Mouse (Mus musculus) forebrain, embryonic 12.5 days (tissue): ENCODE results near the gene Fnbp1l. TPM values are rescaled to one million over a fixed set of nuclear protein-coding genes. Genes with fewer than 3 reads are reported as not detected.

Source experiments
- ATAC-seq: fragments of 200-750 bp; cut with Nextera tagmentation; 2 replicates; pipeline ENCODE4 v1.8.0; 2017; ENCODE audit warnings: moderate TSS enrichment; ENCODE audit not compliant: low FRiP score
- H3K27ac ChIP-seq: fragments of 300-500 bp; sonication (generic); 2 replicates; pipeline ENCODE4 v1.5.1; 2016; ENCODE audit warnings: mild to moderate bottlenecking
- H3K27me3 ChIP-seq: fragments of 300-500 bp; sonication (generic); 2 replicates; pipeline ENCODE4 v1.6.1; 2016; ENCODE audit warnings: mild to moderate bottlenecking
- H3K36me3 ChIP-seq: fragments of 300-500 bp; sonication (generic); replicated peaks from 2 replicates; pipeline ENCODE4 v1.6.1; 2016; ENCODE audit warnings: mild to moderate bottlenecking
- H3K4me1 ChIP-seq: fragments of 300-500 bp; sonication (generic); 2 replicates; pipeline ENCODE4 v1.6.1; 2016
- H3K4me2 ChIP-seq: fragments of 300-500 bp; sonication (generic); 2 replicates; pipeline ENCODE4 v1.6.1; 2016; ENCODE audit warnings: mild to moderate bottlenecking, moderate library complexity
- H3K4me3 ChIP-seq: fragments of 300-500 bp; sonication (generic); replicated peaks from 2 replicates; pipeline ENCODE4 v1.5.1; 2016; ENCODE audit warnings: mild to moderate bottlenecking
- H3K9ac ChIP-seq: fragments of 300-500 bp; sonication (generic); 2 replicates; pipeline ENCODE4 v1.6.1; 2016; ENCODE audit warnings: mild to moderate bottlenecking
- H3K9me3 ChIP-seq: fragments of 300-500 bp; sonication (generic); 2 replicates; pipeline ENCODE4 v1.6.1; 2016
- WGBS: fragments of 180-500 bp; shearing (Covaris S2); methylation state at CpG from one replicate; pipeline ENCODE4 v1.1.7; 2016; 5-methylcytosine and 5-hydroxymethylcytosine counted together
- polyA plus RNA-seq: library from polyadenylated mRNA; unstranded; fragments of >200 nt; fragmentation: Nextera tagmentation; extraction: Ambion mirVana; gene quantifications from 2 replicates; pipeline ENCODE4 v1.2.1, GENCODE M21; 2016

Fnbp1l gene
- polyA plus RNA-seq, 1 experiment from 2014 or later: 133 TPM

DNA sequence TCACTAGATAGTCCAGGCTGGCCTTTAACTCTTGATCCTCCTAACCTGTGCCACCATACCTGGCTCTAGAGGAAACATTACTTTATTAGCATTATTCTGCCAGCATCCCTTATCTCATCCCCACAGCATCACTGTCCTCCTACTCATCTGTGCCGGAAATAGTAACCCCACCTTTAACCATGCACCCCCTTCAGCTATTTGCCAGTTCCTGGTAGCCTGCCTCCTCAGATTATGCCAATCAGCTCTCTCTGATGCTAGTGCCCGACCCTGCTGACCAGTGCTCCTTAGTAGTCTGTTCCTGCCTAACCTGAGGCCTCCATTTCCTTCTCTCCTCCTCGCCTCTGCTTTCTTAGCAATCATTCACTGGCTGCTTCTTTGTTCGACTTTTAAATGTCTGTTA is 72.0 kb downstream of the Fnbp1l start:
- Histone ChIP-seq H3K9ac (no peak overlapping the region), H3K36me3 (peaks cover 59% of the 10 kb centered on the region), H3K4me2 (no peak overlapping the region), H3K4me3 (no peak overlapping the region), H3K27ac (no peak overlapping the region), H3K4me1 (no peaks in the 10 kb centered on the region), H3K9me3 (no peaks in the 10 kb centered on the region), H3K27me3 (no peaks in the 10 kb centered on the region)
- WGBS: 92% methylated on average over 4 of the region's 4 CpGs
- no peak for ATAC-seq

GRCm38 (mm10) chr3:122545346-122545745 is 74.2 kb downstream of the Fnbp1l start:
- Histone ChIP-seq H3K9me3 (no peaks in the 10 kb centered on the region), H3K4me1 (no peaks in the 10 kb centered on the region), H3K4me3 (no peak overlapping the region), H3K27ac (no peak overlapping the region), H3K27me3 (no peaks in the 10 kb centered on the region), H3K4me2 (no peak overlapping the region), H3K9ac (no peak overlapping the region), H3K36me3 (peaks cover 78% of the 10 kb centered on the region)
- 95% methylated on average over 2 of the region's 2 CpGs for WGBS
- no peak for ATAC-seq

DNA sequence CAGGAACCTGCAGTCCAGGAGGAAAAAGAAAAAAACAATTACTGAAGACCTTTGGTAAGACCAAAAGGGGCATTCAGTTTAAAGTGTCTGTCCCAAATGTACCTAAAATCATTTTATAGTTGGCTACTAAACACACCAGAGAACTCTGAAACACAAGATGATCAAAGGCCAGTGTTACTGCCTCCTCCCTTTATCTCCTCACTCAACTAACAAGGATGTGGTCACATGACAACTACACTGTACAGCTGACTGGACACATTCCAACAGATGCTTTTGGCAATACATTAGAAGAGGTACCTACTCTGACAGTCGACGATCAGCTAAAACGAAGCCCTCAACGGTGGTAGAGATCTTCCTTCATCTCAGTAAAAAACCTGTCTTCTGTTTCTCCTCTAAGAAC is 78.6 kb downstream of the Fnbp1l start:
- no peak overlapping the region for H3K4me3 ChIP-seq
- no peak for ATAC-seq
- no peak overlapping the region for H3K9ac ChIP-seq
- H3K36me3 ChIP-seq: peaks cover 81% of the 10 kb centered on the region
- H3K4me2 ChIP-seq: no peak overlapping the region
- no peak overlapping the region for H3K27ac ChIP-seq
- no peaks in the 10 kb centered on the region for H3K27me3 ChIP-seq
- WGBS: 86% methylated on average over 4 of the region's 4 CpGs
- no peaks in the 10 kb centered on the region for H3K4me1 ChIP-seq
- H3K9me3 ChIP-seq: no peaks in the 10 kb centered on the region

- ATAC-seq: no peak
- 83% methylated on average over 17 of the region's 17 CpGs for WGBS
- no peaks in the 10 kb centered on the region for H3K4me1 ChIP-seq
- peaks cover 75% of the 10 kb centered on the region for H3K36me3 ChIP-seq
- H3K9me3 ChIP-seq: no peaks in the 10 kb centered on the region
- H3K27ac ChIP-seq: no peak overlapping the region
- H3K9ac ChIP-seq: no peak overlapping the region
- H3K4me3 ChIP-seq: no peak overlapping the region
- H3K4me2 ChIP-seq: no peak overlapping the region
- H3K27me3 ChIP-seq: no peaks in the 10 kb centered on the region
These were observed 79.4 kb downstream of the Fnbp1l start for GRCm38 (mm10) chr3:122539961-122540690.

DNA sequence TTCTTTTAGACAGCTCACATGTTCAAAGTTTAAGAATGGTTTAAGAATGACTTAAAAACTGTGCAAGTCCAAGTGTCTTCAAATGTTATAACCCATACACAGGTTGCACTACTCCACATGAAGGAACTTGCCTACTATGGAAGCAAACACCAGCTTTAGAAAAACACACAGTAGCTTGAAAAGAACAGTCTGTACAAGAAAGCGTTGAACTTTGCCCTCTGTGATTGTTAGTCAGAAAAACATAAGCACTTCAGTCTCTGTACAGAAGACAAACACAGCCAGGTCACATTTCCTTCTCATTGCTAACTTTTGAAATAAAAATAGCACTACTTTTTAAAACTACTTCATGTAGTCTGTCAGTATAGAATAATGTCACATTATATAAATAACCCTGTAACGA is 80.7 kb downstream of the Fnbp1l start:
- H3K9me3 ChIP-seq: no peaks in the 10 kb centered on the region
- no peak overlapping the region for H3K27ac ChIP-seq
- 91% methylated on average over 2 of the region's 2 CpGs for WGBS
- H3K4me2 ChIP-seq: no peak overlapping the region
- H3K27me3 ChIP-seq: no peaks in the 10 kb centered on the region
- H3K9ac ChIP-seq: no peak overlapping the region
- H3K4me1 ChIP-seq: no peaks in the 10 kb centered on the region
- H3K36me3 ChIP-seq: peaks cover 63% of the 10 kb centered on the region
- ATAC-seq: no peak
- H3K4me3 ChIP-seq: no peak overlapping the region

GRCm38 (mm10) chr3:122535938-122536703 is 83.4 kb downstream of the Fnbp1l start:
- H3K36me3 ChIP-seq: peaks cover 38% of the 10 kb centered on the region
- 88% methylated on average over 8 of the region's 8 CpGs for WGBS
- ATAC-seq: peak; percentile 32; the same call in 1 of the 2 replicates

GRCm38 (mm10) chr3:122528477-122528876 is 91.0 kb downstream of the Fnbp1l start:
- H3K36me3 ChIP-seq: peaks cover 11% of the 10 kb centered on the region; the same call in 1 of the 2 replicates
- no peak for ATAC-seq
- no peaks in the 10 kb centered on the region; the same call in 1 of the 2 replicates for H3K4me1 ChIP-seq
- H3K4me3 ChIP-seq: no peak overlapping the region
- H3K9ac ChIP-seq: no peak overlapping the region
- H3K4me2 ChIP-seq: no peak overlapping the region
- no peak overlapping the region for H3K27ac ChIP-seq
- H3K27me3 ChIP-seq: no peaks in the 10 kb centered on the region
- 89% methylated on average over 3 of the region's 3 CpGs for WGBS
- no peaks in the 10 kb centered on the region for H3K9me3 ChIP-seq

More at GRCm38 (mm10) chr3:122535938-122536703, 83.4 kb downstream of the Fnbp1l start:
- Histone ChIP-seq H3K4me1 (no peaks in the 10 kb centered on the region), H3K27ac (no peak overlapping the region), H3K27me3 (no peaks in the 10 kb centered on the region), H3K4me2 (no peak overlapping the region), H3K9ac (no peak overlapping the region), H3K4me3 (no peak overlapping the region), H3K9me3 (no peaks in the 10 kb centered on the region)

- H3K36me3 ChIP-seq: peaks cover 6% of the 10 kb centered on the region; the same call in 1 of the 2 replicates
- no peak overlapping the region for H3K27ac ChIP-seq
- 25% methylated on average over 1 of the region's 1 CpGs for WGBS
- H3K27me3 ChIP-seq: no peaks in the 10 kb centered on the region
- H3K4me3 ChIP-seq: no peak overlapping the region
- ATAC-seq: no peak
- no peak overlapping the region for H3K4me2 ChIP-seq
- H3K9ac ChIP-seq: no peak overlapping the region
- no peaks in the 10 kb centered on the region for H3K9me3 ChIP-seq
- peaks cover 15% of the 10 kb centered on the region for H3K4me1 ChIP-seq
These were observed 98.2 kb downstream of the Fnbp1l start for GRCm38 (mm10) chr3:122521294-122521693.

GRCm38 (mm10) chr3:122520875-122521274 is 98.6 kb downstream of the Fnbp1l start:
- no peaks in the 10 kb centered on the region for H3K9me3 ChIP-seq
- whole genome bisulfite sequencing: 95% methylated on average over 4 of the region's 4 CpGs
- ATAC-seq: no peak
- H3K4me3 ChIP-seq: no peak overlapping the region
- H3K27ac ChIP-seq: no peak overlapping the region
- H3K27me3 ChIP-seq: no peaks in the 10 kb centered on the region
- peaks cover 6% of the 10 kb centered on the region; the same call in 1 of the 2 replicates for H3K36me3 ChIP-seq
- no peak overlapping the region for H3K4me2 ChIP-seq
- H3K9ac ChIP-seq: no peak overlapping the region
- H3K4me1 ChIP-seq: peaks cover 15% of the 10 kb centered on the region

- no peak overlapping the region for H3K9ac ChIP-seq
- H3K4me1 ChIP-seq: peaks cover 15% of the 10 kb centered on the region
- peaks cover 6% of the 10 kb centered on the region; the same call in 1 of the 2 replicates for H3K36me3 ChIP-seq
- no peak overlapping the region for H3K4me3 ChIP-seq
- no peaks in the 10 kb centered on the region for H3K9me3 ChIP-seq
- no peak overlapping the region for H3K27ac ChIP-seq
- 88% methylated on average over 3 of the region's 3 CpGs for WGBS
- no peak overlapping the region for H3K4me2 ChIP-seq
- ATAC-seq: no peak
- no peaks in the 10 kb centered on the region for H3K27me3 ChIP-seq
These were observed 99.2 kb downstream of the Fnbp1l start for GRCm38 (mm10) chr3:122520365-122520764.

- Histone ChIP-seq H3K36me3 (no peaks in the 10 kb centered on the region), H3K4me2 (no peak overlapping the region), H3K27ac (peak overlapping the region; percentile 19; the same call in 1 of the 2 replicates), H3K27me3 (no peaks in the 10 kb centered on the region), H3K4me3 (no peak overlapping the region), H3K9me3 (no peaks in the 10 kb centered on the region), H3K9ac (no peak overlapping the region), H3K4me1 (peaks cover 15% of the 10 kb centered on the region)
- 64% methylated on average over 13 of the region's 13 CpGs for WGBS
- ATAC-seq: peak; percentile 54
These were observed 100.4 kb downstream of the Fnbp1l start for GRCm38 (mm10) chr3:122519082-122519481.

DNA sequence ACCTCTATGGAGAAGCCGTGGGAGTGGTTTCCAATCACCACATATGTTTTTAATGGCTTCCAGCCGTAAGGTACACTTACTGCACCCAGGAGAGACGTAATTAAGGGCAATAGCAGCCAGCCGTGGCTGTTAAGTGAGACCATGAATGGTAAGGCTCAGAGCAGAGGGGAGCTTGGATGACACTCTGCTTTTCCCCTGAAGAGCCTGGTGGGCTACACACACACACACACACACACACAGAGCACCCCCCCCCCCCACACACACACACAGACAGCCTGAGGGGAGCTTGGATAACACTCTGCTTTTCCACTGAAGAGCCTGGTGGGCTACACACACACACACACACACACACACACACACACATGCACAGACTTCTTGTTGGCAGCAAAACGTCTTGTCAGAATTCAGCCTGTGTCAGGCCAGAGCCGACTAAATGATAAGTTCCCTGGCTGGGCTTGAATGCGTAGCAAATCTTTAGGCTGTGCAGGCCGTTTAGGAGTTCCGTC is 101.2 kb downstream of the Fnbp1l start:
- WGBS: 53% methylated on average over 9 of the region's 9 CpGs
- H3K27ac ChIP-seq: 0 out of 2 replicates have a peak overlapping the region, but pooled peaks have one; percentile 42
- peak; percentile 52 for ATAC-seq

More for the DNA sequence above, 101.2 kb downstream of the Fnbp1l start:
- no peaks in the 10 kb centered on the region for H3K9me3 ChIP-seq
- H3K36me3 ChIP-seq: no peaks in the 10 kb centered on the region
- H3K9ac ChIP-seq: no peak overlapping the region
- no peak overlapping the region for H3K4me3 ChIP-seq
- no peak overlapping the region for H3K4me2 ChIP-seq
- H3K27me3 ChIP-seq: no peaks in the 10 kb centered on the region
- H3K4me1 ChIP-seq: peaks cover 15% of the 10 kb centered on the region
